Mouse (Mus musculus) heart, postnatal 0 days (tissue): Measurements from ENCODE around the gene Add3.

Experiments used
- CTCF ChIP-seq: IDR thresholded peaks from 2 replicates; pipeline ENCODE4 v1.5.1; 2016; ENCODE audit warnings: antibody characterized with exemption, control low read depth, low read depth
- EP300 ChIP-seq: IDR thresholded peaks from 2 replicates; pipeline ENCODE4 v1.6.1; 2016; ENCODE audit warnings: antibody characterized with exemption, low read depth

GRCm38 (mm10) chr19:53199711-53200110, 59.5 kb downstream of the Add3 start:
- TF ChIP-seq CTCF (no peak), EP300 (no peak)
